Mouse (Mus musculus) bone marrow, adult 2 months (tissue): ENCODE data around the gene Barx2.

Experiments used
- CTCF ChIP-seq: fragments of 200-500 bp; IDR thresholded peaks from 2 replicates; pipeline ENCODE4 v1.5.1; 2011; ENCODE audit warnings: low read length, control low read depth; ENCODE audit not compliant: control insufficient read depth, insufficient read depth
- POLR2A ChIP-seq: fragments of 200-500 bp; IDR thresholded peaks from 2 replicates; pipeline ENCODE4 v1.6.1; 2011; ENCODE audit warnings: low read depth, mild to moderate bottlenecking, control low read depth, low read length, borderline replicate concordance; ENCODE audit not compliant: control insufficient read depth

DNA sequence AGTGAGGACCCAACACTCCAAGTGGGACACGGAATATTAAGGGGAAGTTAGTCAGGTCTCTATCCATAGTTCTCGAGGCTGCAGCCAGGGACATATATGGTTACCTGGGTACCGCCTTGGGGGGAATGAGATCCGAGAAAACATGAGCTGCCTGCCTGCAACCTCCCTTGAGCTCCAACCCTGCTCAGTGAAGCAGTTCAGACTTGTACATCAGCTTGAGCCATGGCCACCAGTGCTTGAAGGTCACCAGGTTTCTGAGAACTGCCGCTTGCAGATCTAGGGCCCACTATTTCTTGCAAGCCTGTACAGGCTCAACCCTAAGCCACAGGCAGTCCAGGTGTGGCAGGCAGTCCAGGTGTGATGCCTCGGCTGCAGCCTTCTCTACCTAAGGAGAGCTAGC, 57.6 kb downstream of the Barx2 start:
- TF ChIP-seq POLR2A (no peak), CTCF (no peak)
